Mouse (Mus musculus) hindlimb bud, embryonic 11.5 days (tissue): Measurements from ENCODE around the gene Lamb1.

ENCODE experiments used
- DNase-seq: peaks from one replicate; pipeline ENCODE4 v3.0.0-alpha.2; 2012; ENCODE audit warnings: low read depth, low spot score; ENCODE audit errors: extremely low spot score

Gene Lamb1

DNA sequence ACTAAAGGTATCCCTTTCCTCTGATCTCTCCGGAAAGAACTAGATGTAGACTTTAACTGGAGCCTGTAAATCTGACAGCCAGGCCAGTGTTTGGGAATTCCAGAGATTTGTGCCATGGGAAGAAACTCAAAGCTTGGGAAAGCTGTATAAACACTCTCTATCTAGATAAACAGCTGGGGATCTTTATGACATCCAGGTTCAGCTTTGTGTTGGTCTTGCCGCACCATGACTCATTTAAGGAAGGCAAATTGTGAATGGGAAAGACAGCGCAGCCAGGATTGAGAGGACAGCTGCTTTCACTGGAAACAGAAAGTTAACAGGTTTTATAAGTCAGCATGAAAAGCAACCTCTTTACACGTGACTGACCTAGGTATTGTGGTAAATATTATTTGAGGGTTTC, 12.8 kb upstream of the Lamb1 start:
- DNase-seq, result no peak

DNA sequence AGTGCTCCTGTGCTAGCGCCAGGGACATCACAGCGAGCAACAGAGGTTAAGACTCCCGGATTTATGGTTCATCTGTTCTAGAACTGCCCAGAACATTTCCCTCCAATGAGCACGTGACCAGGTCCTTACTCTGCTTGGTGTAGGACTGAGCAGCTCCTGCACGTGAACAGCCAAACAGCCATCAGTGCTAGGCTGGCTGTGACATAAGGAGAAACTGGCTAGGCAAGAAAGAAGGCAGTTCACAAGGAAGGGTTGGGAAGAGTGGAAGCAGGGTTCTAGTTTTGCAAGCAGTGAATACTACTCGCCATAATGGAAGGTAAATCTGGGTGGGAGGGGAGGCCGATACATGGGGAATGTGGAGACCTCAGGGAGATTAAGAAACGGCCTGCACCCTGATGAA, 10.1 kb upstream of the Lamb1 start:
- no peak for DNase-seq

DNA sequence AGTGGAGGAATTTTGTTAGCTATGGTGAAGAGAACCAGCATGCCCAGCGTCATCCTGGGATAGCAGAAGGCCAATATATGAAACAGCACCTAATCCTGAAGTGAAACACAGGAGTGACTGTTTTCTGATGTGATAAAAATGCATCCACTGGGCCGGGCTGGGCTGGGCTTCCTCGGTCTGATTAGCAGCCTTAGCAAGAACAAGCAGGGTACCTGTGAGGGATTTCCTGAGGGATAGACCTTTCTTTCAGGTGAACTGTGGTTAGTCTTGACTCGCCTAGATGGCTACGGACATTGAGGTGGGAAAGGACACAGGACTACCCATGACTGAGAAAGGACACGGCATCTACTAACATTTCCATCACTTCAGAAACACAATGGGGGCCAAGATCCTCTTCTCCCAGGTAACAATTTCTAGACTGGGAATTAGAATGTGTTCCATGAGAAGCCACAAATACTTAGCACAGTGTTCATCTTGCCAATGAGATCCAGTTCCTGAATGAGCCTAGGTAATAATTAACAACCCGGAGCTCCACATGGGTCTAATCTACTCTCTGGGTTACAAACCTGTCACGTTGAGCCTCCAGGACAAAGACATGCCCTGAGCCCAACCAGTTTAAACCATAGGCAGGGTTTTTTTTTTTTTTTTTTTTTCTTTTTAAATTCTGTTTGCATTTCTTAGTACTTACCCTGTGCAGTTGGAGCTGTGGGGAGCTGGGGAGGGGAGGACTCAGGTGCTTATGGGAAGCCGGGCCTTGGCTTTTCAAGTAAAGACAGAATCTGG, 8.7 kb upstream of the Lamb1 start:
- no peak for DNase-seq

DNA sequence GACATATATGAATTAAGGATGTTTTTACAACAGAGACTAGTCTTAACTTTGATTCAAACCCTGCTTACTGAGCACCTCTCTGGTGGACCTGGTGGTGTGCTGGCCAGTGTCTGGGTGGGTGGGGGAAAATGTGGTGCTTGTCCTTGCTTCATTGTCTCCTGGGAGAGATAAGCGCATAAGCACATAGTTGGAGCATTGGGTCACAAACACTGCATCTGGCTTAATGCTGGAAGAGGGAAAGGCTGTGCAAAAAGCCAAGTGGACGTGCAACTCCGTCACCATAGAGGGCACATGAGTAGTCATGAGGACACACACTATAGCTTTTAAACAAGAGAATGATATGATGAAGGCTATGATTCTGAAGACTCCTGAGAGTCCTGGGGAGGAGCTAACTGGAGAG, 3.2 kb upstream of the Lamb1 start:
- no peak for DNase-seq

DNA sequence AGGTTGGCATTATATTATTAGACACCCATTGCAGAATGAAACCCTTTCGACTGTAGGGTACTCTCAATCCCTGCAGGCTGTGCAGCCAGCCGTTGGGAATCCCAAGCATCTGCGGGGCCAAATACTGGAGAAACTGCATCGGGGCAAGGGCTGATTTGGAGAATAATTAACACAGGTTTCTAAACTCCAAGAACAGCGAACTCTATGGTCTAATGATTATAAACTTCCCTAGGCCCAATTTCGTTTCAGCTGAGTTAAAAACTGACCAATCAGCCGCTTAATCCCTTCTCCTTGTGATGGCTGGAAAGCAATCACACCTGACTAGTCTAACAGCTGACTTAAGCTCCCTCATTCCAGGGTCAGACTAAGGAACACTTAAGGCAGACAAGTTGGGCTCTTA, 1.1 kb upstream of the Lamb1 start:
- no peak for DNase-seq

DNA sequence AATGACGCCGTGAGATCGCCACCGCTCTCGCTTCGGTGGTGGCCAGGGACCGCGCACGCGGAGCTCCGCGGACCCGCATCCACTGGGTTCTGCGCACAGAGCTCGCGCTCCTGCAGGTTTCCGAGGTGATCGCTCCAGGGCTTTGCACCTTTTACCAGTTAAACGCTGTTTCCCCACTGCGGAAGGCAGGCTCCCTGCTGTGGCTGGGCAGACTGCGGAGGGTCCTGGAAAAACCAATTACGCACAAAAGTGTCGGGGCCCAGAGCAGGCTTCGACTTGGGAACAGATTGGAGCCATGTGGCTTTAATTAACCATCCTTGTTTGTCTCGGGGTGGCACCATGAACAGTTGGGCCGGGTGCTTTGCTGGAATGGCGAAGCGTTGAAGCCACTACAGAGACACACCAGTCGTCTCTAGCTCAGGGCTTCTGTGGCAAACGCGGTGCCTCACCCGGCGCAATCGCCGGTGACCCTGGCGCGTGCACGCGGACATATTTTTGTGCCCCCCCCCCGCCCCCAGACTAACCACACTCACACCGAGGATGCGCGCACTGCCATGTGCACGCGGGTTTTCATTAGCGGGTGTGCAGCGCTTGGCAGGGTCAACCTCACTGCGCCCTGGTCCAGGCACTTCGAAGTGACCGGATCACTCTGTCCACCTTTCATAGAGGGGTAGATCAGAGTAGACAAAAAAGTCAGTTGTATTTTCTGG, 843 bp downstream of the Lamb1 start:
- DNase-seq, result no peak

DNA sequence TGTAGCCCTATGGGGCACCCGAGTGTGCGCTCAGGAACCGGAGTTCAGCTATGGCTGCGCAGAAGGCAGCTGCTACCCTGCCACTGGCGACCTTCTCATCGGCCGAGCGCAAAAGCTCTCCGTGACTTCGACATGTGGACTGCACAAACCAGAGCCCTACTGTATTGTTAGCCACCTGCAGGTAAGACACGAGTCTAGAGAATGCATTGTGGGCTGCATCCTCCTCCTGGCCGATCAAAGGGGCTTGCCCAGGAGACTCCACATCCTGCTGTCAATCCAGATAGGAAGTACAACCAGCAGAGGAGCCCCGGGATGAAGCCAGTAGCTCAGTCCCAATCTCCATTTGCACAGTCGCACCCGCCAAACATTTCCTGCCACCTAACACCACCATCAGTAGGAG, 1.7 kb downstream of the Lamb1 start:
- no peak for DNase-seq

DNA sequence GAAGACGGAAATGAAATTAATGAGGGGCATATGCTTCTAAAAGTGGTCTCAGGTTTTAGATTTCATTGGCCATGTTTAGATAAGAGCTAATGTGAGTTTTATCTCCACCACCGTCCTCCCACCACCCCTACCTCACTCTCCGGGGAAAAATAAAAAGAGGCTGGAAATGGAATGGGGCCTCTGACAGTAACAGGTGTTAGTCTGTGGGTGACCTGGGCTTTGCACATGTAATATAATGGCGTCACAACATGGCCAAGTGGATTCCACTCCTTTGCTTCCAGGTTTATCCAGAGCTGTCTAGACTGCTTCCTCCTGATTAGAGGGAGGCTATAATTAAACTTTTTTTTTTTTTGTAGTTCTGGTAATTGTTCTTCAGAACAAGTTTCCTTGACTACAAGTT, 2.3 kb downstream of the Lamb1 start:
- DNase-seq, result no peak

DNA sequence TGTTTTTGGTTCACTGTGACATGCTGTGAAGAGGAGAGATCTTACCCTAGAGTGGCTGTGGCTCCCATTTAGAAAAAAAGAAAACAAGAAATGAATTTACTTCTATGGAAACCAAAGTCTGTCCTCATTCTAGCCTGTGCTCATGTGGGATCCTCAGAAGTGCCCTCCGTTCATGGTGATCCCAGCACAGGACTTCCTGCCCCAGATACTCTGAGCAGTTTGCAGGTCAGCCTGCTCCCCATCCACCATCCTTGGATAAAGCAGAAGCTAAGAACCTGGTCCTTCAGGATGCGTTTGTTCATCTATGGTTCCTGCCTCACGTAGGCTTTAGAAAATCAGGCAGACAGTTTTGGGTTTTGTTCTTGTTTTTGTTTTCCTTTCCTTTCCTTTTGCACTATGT, 3.3 kb downstream of the Lamb1 start:
- no peak for DNase-seq

DNA sequence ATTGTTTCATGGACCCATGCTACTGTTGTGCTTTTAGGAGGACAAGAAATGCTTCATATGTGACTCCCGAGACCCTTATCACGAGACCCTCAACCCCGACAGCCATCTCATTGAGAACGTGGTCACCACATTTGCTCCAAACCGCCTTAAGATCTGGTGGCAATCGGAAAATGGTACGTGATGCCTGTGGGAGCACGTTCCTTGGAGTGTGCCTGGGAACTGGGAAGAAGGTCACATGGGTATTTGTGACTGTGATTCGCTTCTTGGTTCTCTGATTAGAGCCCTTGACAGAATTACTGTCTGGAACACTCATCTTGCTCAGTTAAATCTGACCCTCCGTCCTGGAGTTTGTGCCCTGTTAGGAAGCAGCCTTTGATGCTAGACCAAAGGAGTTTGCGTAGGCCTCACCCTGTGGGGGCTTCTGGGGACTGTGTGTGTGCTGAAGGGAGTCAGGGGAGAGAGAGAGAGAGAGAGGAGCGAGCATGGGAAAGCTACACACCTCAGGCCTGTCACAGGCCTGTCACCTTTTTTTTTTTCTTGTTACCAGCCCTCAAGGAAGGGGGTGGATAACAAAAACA, 4.1 kb downstream of the Lamb1 start:
- no peak for DNase-seq

DNA sequence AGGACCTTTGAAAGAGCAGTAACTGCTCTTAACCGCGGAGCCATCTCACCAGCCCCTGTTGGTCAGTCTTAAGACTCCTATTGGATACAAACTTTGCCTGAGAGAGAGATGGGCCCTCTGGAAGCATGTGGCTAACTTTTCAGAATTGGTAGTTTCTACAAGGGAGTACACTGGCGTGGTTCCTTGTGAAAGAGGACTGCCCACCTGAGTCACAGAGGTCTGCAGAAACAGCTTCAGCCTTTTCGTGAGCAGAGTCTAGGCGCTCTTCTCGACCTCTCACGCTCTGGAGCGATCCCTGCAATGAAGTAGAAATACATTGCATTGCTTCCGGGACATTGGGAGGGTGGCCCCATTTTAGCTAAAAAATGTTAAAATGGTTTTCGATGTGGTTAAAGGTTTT, 5.3 kb downstream of the Lamb1 start:
- DNase-seq, result no peak

DNA sequence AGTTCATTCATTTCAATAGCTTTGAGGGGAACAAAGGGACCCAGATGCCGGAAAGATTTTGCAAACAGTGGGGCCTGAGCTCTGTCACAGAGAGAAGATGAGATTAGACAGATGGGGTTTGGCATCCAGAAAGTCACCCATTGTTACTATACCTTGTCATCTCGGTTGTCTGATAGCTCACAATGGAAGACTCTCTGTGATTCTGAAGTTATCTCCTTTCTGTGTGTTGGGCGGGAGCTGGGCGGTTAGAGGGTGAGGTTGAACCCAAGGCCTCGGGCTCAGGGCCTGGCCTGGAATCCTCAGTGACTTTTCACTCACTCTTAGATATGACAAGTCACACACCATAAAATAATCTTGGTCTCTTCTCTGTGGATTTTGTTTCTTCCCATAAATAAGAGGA, 5.7 kb downstream of the Lamb1 start:
- DNase-seq, result no peak

DNA sequence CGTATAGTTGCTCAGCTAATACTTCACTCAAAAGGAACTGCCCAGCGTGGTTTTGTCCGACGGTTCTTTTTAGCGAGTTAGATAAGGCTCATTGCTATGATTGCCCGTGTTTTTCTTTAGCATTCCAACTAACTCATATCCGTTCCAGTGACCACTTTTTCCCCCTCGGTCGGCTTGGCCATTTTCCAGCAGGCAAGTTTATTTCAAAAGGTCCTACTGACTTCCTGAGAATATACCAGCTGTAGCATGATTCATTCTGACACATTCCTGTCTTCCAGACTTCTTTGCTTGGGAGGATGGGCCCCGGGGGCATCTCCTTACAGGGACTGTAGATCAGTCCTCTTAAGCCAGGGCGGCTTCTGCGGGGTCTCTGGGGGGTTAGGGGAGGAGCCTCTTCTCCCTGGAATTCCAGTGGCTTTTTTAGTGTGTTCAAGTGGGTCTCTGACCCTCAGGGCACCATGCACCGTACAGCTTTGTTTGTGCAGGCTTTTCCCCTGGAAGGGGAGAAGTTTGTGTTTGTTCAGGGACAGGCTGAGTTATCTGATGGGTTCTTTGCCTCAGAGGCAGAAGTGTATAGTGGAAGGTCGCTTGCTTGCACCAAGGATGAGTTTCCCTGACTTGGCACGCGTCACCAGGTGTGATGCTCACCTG, 6.5 kb downstream of the Lamb1 start:
- no peak for DNase-seq

DNA sequence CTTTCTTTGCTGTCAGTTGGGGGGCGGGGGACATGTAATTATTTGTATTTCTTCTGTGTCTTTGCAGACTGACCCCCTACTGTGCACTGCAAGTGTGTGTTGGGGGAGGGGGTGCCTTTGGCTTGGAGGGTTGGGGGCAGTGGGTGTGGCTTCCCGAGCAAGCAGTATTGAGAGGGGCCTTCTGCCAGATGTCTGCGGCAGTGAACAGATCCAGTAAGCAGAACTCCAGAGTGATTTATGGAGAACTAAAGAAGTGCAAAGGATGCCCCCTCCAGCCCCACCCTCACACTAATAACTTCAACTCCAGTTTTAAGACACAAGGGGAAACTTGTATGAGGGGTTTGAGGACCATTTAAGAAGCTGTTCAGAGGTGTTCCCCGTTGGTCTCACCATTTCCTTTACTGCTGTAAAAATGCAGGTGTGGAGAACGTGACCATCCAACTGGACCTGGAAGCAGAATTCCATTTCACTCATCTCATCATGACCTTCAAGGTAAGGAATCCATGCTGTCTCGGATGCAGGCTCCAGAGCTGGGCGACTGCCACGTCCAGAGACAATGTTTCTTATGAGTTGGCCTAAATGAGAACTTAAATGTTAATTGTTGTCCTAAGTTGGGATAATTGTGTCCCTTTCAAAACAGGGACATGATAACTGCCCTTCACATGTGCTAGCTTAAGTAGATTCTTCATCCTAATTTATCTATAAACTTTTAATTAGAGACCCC, 7.1 kb downstream of the Lamb1 start:
- no peak for DNase-seq

DNA sequence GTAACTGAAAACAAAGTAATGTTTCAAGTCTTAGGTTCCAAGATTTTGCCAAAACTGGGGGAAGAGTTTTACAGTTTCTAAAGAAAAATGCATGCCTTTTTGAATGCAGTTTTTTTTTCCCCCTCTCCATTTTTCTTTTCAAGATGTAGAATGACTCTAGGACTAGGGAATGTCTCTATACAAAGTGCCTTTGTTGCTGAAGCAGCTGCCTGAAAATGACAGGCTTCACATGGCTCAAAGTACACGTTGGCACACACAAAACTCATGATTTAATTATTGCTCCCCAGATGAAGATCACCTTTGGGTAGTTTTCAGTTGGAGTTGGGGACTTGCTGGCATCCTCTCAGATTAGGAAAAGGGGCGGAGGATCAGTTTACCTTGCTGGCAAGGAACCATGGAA, 7.8 kb downstream of the Lamb1 start:
- DNase-seq, result no peak

DNA sequence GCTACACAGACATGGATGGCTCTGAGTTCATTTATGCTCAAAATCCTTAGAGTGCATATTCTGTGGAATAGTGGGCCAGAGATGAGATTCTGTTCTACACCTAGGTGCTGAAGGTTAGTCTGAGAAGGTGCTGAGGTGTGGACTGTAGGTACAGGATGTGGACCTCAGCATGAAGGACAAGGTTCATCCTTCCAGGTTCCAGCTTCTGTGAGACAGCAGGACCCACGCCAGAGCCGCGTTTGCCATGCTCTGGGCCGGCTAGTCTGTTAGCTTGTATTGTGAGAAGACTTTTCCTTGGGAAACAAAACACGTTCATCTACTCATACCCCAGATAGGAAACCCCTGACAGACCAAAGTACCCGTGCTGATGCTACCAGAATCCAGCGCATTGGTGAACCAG, 8.6 kb downstream of the Lamb1 start:
- no peak for DNase-seq

DNA sequence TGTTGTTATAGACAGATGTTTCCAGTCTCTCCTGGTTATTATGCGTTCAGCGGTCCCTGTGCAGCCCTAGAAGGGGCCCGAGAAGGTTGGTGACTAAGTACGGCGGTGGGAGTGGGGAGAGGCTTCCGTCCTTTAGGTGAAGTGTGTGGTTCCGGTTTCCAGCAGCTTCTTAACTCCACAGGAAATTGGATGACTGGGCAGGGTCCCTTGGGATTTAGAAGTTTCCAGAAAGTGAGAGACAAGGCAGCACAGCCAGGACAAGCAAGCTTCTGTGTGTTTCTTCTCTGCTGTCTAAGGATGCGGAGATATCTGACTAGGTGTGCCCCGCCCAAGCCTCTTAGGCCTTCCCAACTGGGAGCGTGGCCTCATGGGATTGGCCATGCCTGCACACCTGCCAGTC, 10.4 kb downstream of the Lamb1 start:
- DNase-seq, result no peak

DNA sequence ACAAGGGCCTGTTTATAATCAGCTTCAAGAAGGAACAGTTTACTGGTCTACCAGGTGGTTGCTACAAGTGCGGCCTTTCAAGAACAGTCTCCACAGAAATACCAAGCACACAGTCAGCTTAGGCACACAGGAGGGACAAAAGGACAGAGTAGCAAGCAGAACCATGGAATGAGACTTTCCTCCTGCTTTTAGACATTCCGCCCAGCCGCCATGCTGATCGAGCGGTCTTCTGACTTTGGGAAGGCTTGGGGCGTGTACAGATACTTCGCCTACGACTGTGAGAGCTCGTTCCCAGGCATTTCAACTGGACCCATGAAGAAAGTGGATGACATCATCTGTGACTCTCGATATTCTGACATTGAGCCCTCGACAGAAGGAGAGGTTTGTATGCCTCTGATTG, 13.2 kb downstream of the Lamb1 start:
- no peak for DNase-seq

DNA sequence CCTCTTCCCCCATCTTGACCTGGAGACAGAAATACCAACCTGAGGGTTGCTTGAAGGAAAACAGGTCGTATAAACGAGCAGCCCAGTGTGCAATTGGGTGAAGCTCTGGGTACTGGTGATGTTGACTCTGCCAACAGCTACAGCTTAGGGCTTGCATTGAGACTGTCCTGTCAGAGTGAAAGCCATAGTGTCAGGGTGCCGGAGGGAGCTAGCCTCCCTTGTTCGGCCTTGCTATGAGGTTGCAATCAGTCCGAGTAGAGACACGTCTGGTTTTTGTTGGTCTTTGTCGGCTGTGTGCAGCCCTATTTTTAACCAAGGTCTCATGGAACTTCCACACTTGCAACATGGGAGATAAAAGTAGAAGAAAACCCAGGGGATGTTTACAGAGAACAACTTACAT, 15.3 kb downstream of the Lamb1 start:
- no peak for DNase-seq

DNA sequence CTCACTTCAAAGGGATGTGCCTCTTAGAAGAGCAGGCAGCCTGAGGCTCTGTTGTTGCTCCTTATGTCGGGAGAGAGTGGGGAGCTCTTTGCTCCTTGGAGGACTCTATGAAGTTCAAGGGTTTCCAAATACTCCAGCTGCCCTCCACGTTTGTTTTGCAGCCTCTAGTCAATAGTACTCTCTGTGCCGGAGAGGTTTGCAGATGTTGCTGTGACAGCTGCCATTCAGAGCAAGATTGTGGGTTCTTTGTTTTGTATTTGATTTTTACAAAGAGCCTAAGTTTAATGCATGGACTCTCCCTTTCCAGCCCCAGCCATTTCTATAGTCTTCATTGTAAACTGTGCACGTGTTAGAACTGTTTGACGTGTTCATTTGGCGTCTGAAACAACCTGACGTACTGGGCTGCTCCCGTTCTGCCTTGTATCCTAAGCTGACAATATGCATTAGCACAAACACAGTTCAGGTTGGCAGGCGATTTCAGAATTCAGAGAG, 16.1 kb downstream of the Lamb1 start:
- DNase-seq, result no peak

DNA sequence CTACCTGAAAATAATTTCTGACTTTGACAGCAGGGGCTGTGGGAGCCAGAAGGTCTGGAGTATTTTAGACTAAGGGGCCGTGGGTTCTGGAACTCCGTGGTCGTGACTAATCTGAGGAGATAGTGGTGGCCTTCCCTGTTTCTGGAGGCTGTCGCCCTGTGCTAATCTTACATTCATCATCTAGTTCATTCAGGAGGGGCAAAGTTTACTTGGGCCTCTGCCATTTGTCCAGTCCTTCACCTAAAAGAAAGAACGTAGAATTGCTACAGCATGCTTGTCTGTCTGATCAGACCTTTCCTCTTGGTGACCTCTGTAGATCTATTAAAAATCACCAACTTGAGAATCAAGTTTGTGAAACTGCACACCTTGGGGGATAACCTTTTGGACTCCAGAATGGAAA, 17.2 kb downstream of the Lamb1 start:
- no peak for DNase-seq
